ENCODE assay signal across 16 mouse cellular contexts in genomic region chr2:49718492-49718891, GRCm38 (mm10).
DNase-seq lines count a peak whose midpoint lies in the region; ATAC-seq and TF ChIP-seq lines count a peak whose summit lies in the region.
"Had no signal": no experiment of that assay in that cellular context is flagged by ENCODE, and none has a peak within 500 bp of the region (broad histone marks: within the 10 kb centered on the region; RNA-seq: fewer than 3 reads in every experiment).

No protein-coding gene starts in this region.

- no peak for TF ChIP-seq CTCF in brain, embryonic 14.5 days (IDR thresholded peaks at IDR 0.05; ENCODE audit: borderline replicate concordance, extremely low read depth, insufficient read depth, insufficient read length)

- WGBS in embryonic facial prominence, embryonic 11.5 days, result 12% methylated on average over 3 of the region's 3 CpGs
- WGBS in hindbrain, embryonic 12.5 days, result 13% methylated on average over 3 of the region's 3 CpGs
- WGBS in midbrain, embryonic 12.5 days, result 8% methylated on average over 3 of the region's 3 CpGs

- no peak for TF ChIP-seq POLR2A in brain, embryonic 14.5 days (IDR thresholded peaks at IDR 0.05; ENCODE audit: borderline replicate concordance, extremely low read depth, insufficient read depth, insufficient read length, poor library complexity, severe bottlenecking)

- peaks cover 14% of the 10 kb centered on the region for H3K4me1 ChIP-seq in embryonic facial prominence, embryonic 11.5 days (ENCODE audit: control insufficient read depth, insufficient read depth, low read length)
- peaks cover 53% of the 10 kb centered on the region for H3K4me1 ChIP-seq in hindbrain, embryonic 12.5 days
- H3K4me1 ChIP-seq in midbrain, embryonic 12.5 days, result peaks cover 58% of the 10 kb centered on the region

- no peak overlapping the region; the same call in 1 of the 2 replicates for H3K9ac ChIP-seq in embryonic facial prominence, embryonic 11.5 days (replicated peaks; ENCODE audit: low read length)
- no peak overlapping the region for H3K9ac ChIP-seq in hindbrain, embryonic 12.5 days
- H3K9ac ChIP-seq in midbrain, embryonic 12.5 days (replicated peaks), result no peak overlapping the region
- H3K9ac ChIP-seq: liver, embryonic 14.5 days had no signal

- no peaks in the 10 kb centered on the region for H3K27me3 ChIP-seq in embryonic facial prominence, embryonic 11.5 days (ENCODE audit: control insufficient read depth, insufficient read depth, low read length)
- H3K27me3 ChIP-seq in hindbrain, embryonic 12.5 days, result no peaks in the 10 kb centered on the region
- H3K27me3 ChIP-seq in midbrain, embryonic 12.5 days, result no peaks in the 10 kb centered on the region

- no peaks in the 10 kb centered on the region for H3K36me3 ChIP-seq in embryonic facial prominence, embryonic 11.5 days (replicated peaks; ENCODE audit: control insufficient read depth, insufficient read depth, low read depth, low read length)
- H3K36me3 ChIP-seq in hindbrain, embryonic 12.5 days, result peaks cover 19% of the 10 kb centered on the region
- H3K36me3 ChIP-seq in midbrain, embryonic 12.5 days, result peaks cover 31% of the 10 kb centered on the region
- H3K36me3 ChIP-seq: G1E had no signal

- 0 out of 2 replicates have a peak overlapping the region, but pooled peaks have one; percentile 47 for H3K27ac ChIP-seq in embryonic facial prominence, embryonic 11.5 days (replicated peaks; ENCODE audit: low read depth, low read length)
- peak overlapping the region; percentile 79 for H3K27ac ChIP-seq in hindbrain, embryonic 12.5 days
- H3K27ac ChIP-seq in midbrain, embryonic 12.5 days (replicated peaks), result peak overlapping the region; percentile 87
- H3K27ac ChIP-seq: liver, embryonic 14.5 days had no signal

- no peak overlapping the region for H3K4me3 ChIP-seq in embryonic facial prominence, embryonic 11.5 days (ENCODE audit: low read depth, low read length)
- no peak overlapping the region for H3K4me3 ChIP-seq in hindbrain, embryonic 12.5 days
- no peak overlapping the region for H3K4me3 ChIP-seq in midbrain, embryonic 12.5 days
- H3K4me3 ChIP-seq: erythroblast, embryonic 14.5 days had no signal

- no peak for ATAC-seq in embryonic facial prominence, embryonic 11.5 days (replicated peaks; ENCODE audit: insufficient number of reproducible peaks, low FRiP score, low TSS enrichment, low read depth)
- ATAC-seq in hindbrain, embryonic 12.5 days (ENCODE audit: low FRiP score), result peak; percentile 26; the same call in 1 of the 2 replicates
- peak; percentile 64 for ATAC-seq in midbrain, embryonic 12.5 days (ENCODE audit: low FRiP score, low read depth)

- H3K4me2 ChIP-seq in embryonic facial prominence, embryonic 11.5 days (ENCODE audit: low read depth, low read length), result no peak overlapping the region
- H3K4me2 ChIP-seq in hindbrain, embryonic 12.5 days (replicated peaks), result no peak overlapping the region
- H3K4me2 ChIP-seq in midbrain, embryonic 12.5 days (replicated peaks), result no peak overlapping the region

- DNase-seq in brain, embryonic 14.5 days (ENCODE audit: low read depth), result peak; percentile 91
- peak; percentile 21 for DNase-seq in embryonic facial prominence, embryonic 11.5 days (ENCODE audit: low spot score)
- DNase-seq in urinary bladder, postnatal 10 days (ENCODE audit: low spot score), result no peak
- no peak for DNase-seq in spleen, postnatal 10 days (ENCODE audit: low spot score in 2 of 2)
- DNase-seq in layer of hippocampus, postnatal 36 days, result no peak
- no peak for DNase-seq in adrenal gland, postnatal 10 days
- DNase-seq: adrenal gland, postnatal 14 days; gastrocnemius, postnatal 10 days; kidney, adult 11 months; kidney, postnatal 36 days; right cerebral cortex, postnatal 14 days had no signal

- no peaks in the 10 kb centered on the region for H3K9me3 ChIP-seq in embryonic facial prominence, embryonic 11.5 days (replicated peaks; ENCODE audit: control insufficient read depth, low read length)
- H3K9me3 ChIP-seq in hindbrain, embryonic 12.5 days (replicated peaks), result no peaks in the 10 kb centered on the region
- H3K9me3 ChIP-seq in midbrain, embryonic 12.5 days, result no peaks in the 10 kb centered on the region
- H3K9me3 ChIP-seq: G1E had no signal

Comparison
In these comparisons a context has a peak if more than half of its experiments do, and no peak if none do; other contexts are left out.
1. DNase-seq: peak in brain, embryonic 14.5 days (single experiment) and embryonic facial prominence, embryonic 11.5 days (single experiment); none in urinary bladder, postnatal 10 days (single experiment), spleen, postnatal 10 days (0 of 2), layer of hippocampus, postnatal 36 days (0 of 2) and adrenal gland, postnatal 10 days (single experiment).
2. Peak in every context shown above with its lines, with median percentiles within 50 percentile points of each other: H3K27ac ChIP-seq.